Mouse (Mus musculus) erythroid progenitor cell, adult 5-6 weeks (primary cell): ENCODE measurements around the gene 1700056E22Rik. TPM values are rescaled to one million over a fixed set of nuclear protein-coding genes. Genes with fewer than 3 reads are reported as not detected.

Source experiments
- ATAC-seq: replicated peaks from 2 replicates; pipeline ENCODE4 v1.8.0; 2016; ENCODE audit warnings: moderate number of reproducible peaks, mild to moderate bottlenecking, moderate TSS enrichment, inconsistent platforms; ENCODE audit not compliant: poor library complexity, low FRiP score, severe bottlenecking
- total RNA-seq, 2 experiments: library from RNA; stranded (forward) in 1 of 2; stranded (reverse) in 1 of 2; fragments of 150-400 nt in 1 of 2; fragments of 186-747, 209-891 nt in 1 of 2; gene quantifications; 2 replicates each; pipeline versions ENCODE4 v1.2.3 to v1.2.4; 2015 to 2017; ENCODE audit warnings: low replicate concordance in 2 of 2

The 1700056E22Rik gene
- total RNA-seq, 2 experiments from 2014 or later, result 0.68 TPM; not detected in 1

GRCm38 (mm10) chr1:184027039-184027438, 7.1 kb downstream of the 1700056E22Rik start:
- ATAC-seq, result no peak

- no peak for ATAC-seq
Measured at GRCm38 (mm10) chr1:184025079-184025478, 9.0 kb downstream of the 1700056E22Rik start.

GRCm38 (mm10) chr1:184024631-184025030, 9.5 kb downstream of the 1700056E22Rik start:
- no peak for ATAC-seq

GRCm38 (mm10) chr1:184023971-184024370, 10.1 kb downstream of the 1700056E22Rik start:
- no peak for ATAC-seq

GRCm38 (mm10) chr1:184019722-184020107, 14.4 kb downstream of the 1700056E22Rik start:
- no peak for ATAC-seq

GRCm38 (mm10) chr1:184019042-184019721, 14.9 kb downstream of the 1700056E22Rik start:
- no peak for ATAC-seq

- no peak for ATAC-seq
Measured at GRCm38 (mm10) chr1:184017606-184018005, 16.5 kb downstream of the 1700056E22Rik start.

GRCm38 (mm10) chr1:184015995-184016730, 17.9 kb downstream of the 1700056E22Rik start:
- ATAC-seq, result no peak

GRCm38 (mm10) chr1:184014091-184014490, 20.0 kb downstream of the 1700056E22Rik start:
- no peak for ATAC-seq

- ATAC-seq, result no peak
Measured at GRCm38 (mm10) chr1:184013106-184013505, 21.0 kb downstream of the 1700056E22Rik start, which contains the start of gene Dusp10. TSS of gene Dusp10 (plus strand) at chr1:184013302.

GRCm38 (mm10) chr1:184011311-184011710, 22.8 kb downstream of the 1700056E22Rik start:
- no peak for ATAC-seq

- no peak for ATAC-seq
Measured at GRCm38 (mm10) chr1:184006086-184006485, 28.0 kb downstream of the 1700056E22Rik start.

GRCm38 (mm10) chr1:184005315-184006058, 28.6 kb downstream of the 1700056E22Rik start:
- no peak for ATAC-seq

- ATAC-seq, result no peak
Measured at GRCm38 (mm10) chr1:184004311-184004710, 29.8 kb downstream of the 1700056E22Rik start.

- no peak for ATAC-seq
Measured at GRCm38 (mm10) chr1:184002470-184002869, 31.6 kb downstream of the 1700056E22Rik start.

- ATAC-seq, result no peak
Measured at GRCm38 (mm10) chr1:183997207-183997606, 36.9 kb downstream of the 1700056E22Rik start.

- no peak for ATAC-seq
Measured at GRCm38 (mm10) chr1:183991921-183992320, 42.2 kb downstream of the 1700056E22Rik start.

GRCm38 (mm10) chr1:183987711-183988245, 46.3 kb downstream of the 1700056E22Rik start:
- ATAC-seq, result no peak
